Mouse (Mus musculus) liver, adult 2 months (tissue): ENCODE results near the gene Ntsr2.

Source experiments
- CTCF ChIP-seq: fragments of 200-500 bp; IDR thresholded peaks from 2 replicates; pipeline ENCODE4 v1.5.1; 2011; ENCODE audit warnings: low read depth, low read length, control low read depth
- POLR2A ChIP-seq: fragments of 200-500 bp; IDR thresholded peaks from 2 replicates; pipeline ENCODE4 v1.6.1; 2011; ENCODE audit warnings: low read length, control low read depth; ENCODE audit not compliant: insufficient read depth; ENCODE audit errors: extremely low read depth

DNA sequence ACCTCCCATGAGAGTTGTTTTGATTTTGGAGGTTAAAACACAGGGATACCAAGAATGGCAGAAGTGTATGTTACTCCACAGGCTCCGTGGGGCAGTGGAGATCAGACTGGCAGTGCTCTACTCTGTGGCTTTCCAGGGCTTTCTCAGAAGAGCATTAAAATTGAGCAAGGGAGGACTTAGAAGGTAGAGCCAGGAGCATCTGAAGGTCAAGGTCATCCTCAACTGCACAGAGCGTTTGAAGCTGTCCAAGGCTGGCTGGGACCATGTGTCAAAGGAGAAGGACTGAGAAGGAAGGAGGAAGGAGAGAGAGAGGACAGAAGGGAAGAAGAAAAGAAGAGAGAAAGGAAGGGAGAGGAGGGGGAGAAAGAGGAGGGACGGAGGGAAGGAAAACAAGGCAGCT, 38.6 kb upstream of the Ntsr2 start:
- no peak for TF ChIP-seq CTCF
- no peak for TF ChIP-seq POLR2A
